Mouse (Mus musculus) left cerebral cortex, adult 8-10 months (tissue): ENCODE measurements around the gene Snai3. TPM values are rescaled to one million over a fixed set of nuclear protein-coding genes. Genes with fewer than 3 reads are reported as not detected.
A peak's percentile ranks its signal among the peaks of the same experiment; 100 is the strongest.

Experiments used
- DNase-seq, 2 experiments: peaks; one replicate each; pipeline ENCODE4 v3.0.0; 2022; ENCODE audit warnings: low spot score in 2 of 2
- microRNA-seq, 2 experiments: library from miRNA; unstranded; fragments of <30 nt; microRNA quantifications; one replicate each; pipeline ENCODE4 v1.2.0; 2022
- total RNA-seq, 4 experiments: library from RNA; stranded (reverse); gene quantifications; 2 replicates each; pipeline ENCODE4 v1.2.4; 2022

The Snai3 gene
- total RNA-seq, 4 experiments from 2014 or later = 0.59 to 0.80 (median 0.75) TPM

DNA sequence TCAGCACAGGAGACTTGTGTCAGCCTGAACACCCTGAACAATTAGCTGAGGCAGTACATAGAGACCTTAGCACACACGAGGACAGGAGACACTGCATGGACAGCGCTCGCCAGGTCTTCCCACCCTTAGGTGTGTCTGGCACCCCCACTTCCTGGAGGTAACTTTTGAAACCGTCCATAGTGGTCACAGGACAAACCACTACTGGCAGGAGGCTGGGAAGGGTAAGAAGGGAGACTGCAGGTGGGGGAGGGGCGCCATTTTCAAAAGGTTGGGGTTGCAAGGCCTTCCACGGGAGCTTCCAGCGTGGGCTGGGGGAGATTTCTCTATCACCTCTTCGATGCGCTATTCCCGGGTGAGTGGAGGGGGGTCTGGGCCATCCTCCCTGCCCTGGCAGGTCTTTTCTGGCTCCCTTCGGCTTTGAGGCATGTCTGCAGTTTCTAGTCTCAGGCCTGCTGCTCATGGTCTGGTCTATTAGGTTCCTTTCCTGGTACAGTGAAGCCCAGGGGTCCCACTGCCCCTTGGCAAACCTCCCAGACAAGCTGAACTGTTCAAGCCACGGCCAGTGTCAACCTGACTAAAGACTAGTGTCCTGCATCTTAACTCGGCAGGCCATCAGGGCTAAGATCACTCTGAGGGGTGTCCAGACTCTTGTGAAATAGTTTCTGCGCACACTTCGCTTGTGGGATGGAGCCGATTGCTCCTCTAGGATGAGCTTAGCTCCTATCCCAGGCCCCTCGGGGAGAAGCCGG, 28.7 kb downstream of the Snai3 start:
- DNase-seq = no peak

DNA sequence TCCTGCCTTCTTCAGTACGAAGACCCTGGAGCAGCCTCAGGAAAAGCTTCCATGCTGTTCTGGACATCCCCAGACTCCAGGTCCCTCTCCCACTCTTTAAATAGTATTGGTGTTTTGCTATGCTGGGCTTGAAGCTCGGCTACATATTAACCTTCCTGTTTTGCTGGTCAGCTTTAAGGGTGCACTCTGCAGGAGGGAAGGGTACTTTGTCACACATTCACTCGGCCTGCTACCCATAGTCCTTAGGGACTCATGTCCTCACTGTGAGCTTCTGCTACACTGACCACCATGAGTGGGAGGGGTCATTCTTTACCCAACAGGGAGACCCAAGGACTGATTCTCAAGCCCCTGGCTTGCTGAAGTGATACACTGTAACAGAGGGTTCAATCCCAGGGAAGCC, 29.9 kb downstream of the Snai3 start:
- DNase-seq = no peak

DNA sequence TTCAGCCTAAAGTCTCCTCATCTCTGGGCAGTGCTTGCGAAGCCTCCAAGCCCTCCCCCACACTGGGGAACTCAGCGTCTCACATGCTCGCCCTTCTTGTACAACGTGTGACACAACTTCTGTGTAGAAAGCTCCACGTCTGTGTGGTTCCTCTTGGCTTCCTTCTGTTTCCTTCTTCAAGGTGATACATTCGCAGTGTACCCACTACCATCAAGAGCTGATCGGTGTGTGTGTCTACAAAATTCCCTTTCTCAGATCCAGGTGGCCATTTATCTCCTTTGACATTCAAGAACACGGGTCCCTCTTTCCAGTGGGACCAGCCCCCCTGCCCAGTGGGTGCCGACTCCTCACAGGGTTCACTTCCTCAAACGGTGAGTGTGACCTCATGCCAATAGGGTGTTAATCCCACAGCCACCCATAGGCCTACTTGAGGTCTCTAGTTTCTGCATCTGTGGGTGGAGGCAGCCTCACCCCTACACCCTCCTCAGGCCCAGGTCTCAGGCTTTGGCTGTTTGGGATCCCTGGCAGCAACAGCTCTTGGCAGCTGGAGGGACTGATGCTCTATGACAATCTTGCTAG, 30.4 kb downstream of the Snai3 start:
- no peak for DNase-seq

DNA sequence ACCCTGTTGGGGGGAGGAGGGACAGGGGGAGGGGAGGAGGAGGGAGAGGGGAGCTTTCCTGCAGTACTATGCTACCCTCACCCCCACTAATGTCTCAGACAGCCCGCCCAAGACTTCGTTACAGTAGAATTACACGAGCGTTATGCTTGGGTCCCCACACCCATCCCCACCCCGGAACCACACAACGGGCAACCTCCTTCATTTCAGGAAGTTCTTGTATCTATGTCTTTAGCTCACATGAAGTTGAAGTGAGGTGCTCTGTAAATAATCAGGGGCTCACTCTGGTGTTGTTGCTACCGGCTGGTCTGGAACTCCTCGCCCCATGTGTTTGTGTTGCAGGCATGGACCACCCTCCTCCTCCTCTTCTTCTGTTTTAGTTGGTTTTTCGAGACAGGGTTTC, 32.4 kb downstream of the Snai3 start:
- DNase-seq = no peak

DNA sequence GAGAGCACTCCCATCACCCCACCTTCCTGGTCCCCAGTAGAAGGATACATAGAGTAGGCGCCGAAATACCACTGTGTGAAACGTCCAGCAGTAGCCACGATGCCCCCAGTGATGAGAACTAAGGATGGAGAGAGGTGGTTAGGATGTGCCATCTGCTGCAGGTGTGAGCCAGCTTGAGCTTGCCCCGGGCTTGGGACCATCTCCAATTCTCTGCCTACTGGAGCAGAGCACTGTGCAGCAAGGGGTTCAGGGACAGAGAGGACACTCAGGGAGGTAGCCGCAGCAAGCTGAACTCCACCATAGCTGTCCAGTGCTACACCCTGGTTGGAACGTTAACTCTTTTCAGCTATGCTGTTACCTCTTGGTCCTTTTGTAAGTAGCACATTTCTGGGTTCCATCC, 32.9 kb downstream of the Snai3 start:
- DNase-seq = no peak

DNA sequence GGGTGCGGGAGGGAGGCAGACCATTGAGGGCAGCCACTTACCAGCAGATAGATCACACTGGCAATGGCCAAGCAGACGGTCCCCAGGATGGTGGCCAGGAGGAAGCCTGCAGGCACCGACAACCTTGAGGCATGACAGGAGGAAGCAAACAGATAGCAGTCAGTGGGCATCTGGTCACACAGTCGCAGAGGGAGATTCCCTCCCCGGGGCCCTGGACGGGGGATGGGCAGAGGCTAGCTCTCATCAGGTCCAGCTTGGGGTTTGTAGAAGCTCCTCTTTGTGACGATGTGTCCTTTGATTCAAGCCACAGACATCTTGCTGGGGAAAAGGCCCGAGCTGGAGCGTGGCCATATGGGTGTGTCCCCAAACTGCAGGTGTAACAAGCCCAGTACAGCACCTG, 34.4 kb downstream of the Snai3 start:
- DNase-seq = no peak

DNA sequence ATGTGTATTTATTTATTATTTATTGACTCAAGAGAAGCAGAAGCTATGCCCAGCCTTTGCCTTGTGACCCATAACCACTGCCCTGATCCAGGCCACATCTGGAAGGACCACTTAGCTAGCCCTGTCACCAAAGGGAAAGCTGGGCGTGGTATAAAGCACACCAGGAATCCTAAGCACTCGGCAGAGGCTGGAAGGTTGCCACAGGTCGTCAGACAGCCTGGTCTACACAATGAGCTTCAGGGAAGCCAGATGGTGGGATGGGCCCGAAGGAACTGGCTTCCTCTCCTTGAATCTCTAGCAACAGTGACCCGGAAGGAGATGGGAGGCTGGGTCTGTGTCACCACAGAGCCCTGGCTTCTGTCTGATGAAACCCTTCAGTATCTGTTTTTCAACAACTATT, 36.9 kb downstream of the Snai3 start:
- no peak for DNase-seq

DNA sequence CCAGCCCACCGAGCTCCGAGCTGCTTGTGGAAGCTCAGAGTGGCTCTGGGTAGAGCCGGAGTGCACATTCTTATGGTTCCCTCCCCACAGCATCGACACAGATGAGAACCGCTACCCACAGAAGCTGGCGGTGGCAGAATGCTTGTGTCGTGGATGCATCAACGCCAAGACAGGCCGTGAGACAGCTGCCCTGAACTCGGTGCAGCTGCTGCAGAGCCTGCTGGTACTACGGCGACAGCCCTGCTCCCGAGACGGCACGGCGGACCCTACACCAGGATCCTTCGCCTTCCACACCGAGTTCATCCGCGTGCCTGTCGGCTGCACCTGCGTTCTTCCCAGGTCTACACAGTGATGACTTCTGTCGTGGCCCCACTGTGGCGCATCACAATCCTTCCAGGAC, 37.3 kb downstream of the Snai3 start:
- DNase-seq = no peak

DNA sequence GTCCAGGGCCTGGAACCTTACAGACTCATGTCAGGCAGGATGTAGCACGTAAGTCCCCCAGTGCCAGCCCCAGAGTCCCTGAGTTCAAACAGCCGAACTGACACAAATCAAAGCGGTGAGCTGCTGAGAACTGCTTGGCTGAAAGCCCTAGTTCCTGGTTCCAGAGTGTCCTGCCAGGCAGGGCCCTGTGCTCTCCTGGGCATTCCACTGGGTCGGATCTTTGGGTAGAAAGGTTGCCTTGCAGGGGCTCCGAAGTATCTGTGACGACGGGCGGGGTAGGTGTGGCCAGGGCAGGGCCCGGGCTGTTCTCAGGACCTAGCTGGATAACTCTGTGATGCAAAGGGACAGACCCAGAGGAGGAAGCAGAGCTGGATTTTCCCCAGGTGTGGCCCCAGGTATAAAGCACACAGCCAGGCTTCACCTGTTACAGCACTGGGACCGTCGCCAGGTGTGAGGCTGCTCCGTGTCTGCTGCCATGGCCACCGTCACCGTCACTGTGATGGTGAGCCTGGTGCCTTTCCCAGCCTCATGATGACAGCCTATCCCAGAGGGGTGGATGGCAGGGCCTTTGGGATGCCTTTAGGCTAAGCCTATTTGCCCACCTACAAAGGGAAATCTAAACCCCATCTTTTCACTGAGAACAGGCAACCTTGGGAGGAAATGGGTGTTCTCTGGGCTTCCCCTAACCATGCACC, 39.0 kb downstream of the Snai3 start, which contains the start of gene Il17c:
Gene Il17c, plus strand, starts transcription at position 645 of the 695 bp plus-strand sequence.
- no peak for DNase-seq

DNA sequence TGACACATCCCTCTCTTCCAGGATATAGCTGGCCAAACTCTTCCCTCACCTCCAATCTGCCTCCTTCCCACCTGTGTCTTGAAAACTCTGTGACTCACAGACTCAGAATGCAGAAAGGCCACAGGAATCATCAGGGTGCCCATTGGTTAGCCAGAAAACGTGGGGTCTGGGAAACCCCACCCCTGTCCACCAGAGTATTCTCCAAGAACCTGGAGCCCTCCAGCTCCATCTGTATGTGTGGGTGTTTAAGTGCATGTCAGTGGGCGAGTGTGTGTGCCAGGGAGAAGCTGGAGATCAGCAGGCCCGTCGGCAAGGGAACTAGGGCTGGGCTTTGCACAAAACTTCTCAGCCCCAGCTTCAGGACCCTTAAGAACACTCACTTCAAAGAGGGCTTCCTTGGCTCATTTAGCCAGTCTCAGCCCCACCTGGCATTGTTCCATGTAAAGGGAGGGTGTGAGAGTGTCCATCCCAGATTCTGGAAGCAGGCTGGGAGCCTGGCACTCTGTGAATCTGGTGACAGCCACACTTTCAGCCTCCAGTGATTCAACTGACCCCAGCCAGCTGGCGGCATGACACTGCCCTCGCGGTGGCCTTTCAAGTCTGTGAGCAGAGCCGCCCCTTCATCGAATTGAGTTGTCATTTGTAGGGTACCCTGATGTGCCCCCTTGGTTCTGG, 40.5 kb downstream of the Snai3 start:
- DNase-seq = peak; percentile 25 to 70

DNA sequence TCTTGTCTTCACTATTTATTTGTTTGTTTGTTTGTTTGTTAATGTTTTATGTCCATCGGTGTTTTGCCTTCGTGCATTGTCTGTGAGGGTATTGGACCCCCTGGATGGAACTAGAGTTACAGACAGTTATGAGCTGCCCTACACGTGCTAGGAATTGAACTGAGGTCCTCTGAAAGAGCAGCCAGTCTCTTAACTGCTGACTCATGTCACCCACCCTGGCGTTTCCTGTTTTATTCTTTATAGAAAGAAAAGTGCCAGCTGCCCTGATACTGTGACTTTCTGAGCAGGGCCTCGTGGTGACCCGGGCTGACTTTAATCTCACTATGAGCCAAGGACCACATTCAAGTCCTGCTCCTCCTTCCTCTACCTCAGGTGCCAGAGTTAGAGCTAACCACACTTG, 45.0 kb downstream of the Snai3 start:
- DNase-seq = no peak

DNA sequence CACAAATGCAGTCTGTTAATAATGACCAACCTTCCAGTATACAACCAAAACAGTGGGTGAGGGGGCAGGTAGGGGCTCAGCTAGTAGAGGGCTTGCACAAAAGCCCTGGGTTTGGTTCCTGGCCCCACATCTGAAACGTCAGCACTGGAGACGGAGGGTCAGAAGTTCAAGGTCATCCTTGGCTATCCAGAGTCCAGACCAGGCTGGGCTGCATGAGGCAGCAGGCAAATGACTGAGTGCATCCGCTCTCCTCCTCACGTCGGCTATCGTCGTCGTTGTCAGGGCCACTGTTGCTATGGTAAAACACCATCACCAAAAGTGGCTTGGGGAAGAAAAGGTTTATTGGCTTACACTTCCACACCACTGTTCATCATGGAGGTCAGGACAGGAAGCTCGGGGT, 46.2 kb downstream of the Snai3 start:
- DNase-seq = no peak

DNA sequence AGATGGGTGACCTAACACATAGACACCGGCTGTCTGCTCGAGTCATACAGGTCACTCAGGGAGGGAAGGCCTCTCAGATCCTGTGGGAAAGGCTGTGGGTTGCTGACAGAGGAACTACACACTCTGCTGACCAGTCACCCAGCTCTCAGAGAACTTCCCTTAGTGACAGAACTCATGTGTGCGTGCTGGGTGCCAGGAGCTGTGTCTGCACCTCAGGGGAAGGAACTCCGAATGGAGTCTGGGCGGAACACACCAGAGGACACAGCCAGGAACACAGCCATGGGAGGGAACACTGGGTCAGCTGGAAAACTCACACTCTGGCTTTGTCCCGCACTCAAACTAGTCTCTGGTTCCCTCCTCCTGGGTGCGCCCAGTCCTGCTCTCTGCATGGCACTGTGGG, 52.9 kb downstream of the Snai3 start:
- no peak for DNase-seq

DNA sequence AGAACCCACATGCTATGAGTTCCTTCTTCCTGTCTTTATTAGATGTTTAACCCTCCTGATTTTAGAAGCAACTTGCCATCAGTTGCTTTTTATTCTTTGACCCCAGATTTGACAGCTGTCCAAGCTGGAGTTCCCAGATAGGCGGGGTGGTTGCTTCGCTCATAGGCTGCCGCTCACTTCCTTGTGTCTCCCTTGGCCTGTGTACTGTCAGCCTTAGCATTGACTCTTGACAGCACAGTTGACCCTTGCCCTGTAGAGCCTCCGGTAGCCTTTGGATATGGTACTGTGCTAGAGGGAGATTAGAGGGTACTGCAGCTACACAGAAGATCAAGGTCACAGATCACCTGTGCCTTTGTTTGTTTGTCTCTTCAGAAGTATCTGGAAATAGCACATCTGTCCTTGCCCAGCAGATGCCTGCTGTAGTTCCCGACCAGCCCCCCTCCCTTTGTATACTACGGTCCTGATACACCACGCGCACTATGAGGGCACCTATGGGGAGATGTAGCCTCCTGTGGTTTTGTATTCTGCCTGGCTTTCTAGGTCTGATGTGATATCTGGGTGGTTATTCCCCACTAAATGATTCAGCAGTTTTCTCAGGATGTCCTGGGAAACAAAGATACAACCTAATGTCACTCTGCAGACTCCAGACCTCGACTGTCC, 55.3 kb downstream of the Snai3 start:
- no peak for DNase-seq

Small RNA genes within 50 kb of the gene (microRNA-seq; reads per million reads assigned to microRNA genes)
- gene Gm24366 = 0 reads per million in 2 experiments

Other genes starting within 250 kb of the Snai3 start
- gene Zfpm1, start 178.6 kb downstream of the Snai3 start, total RNA-seq = 10 to 100 TPM; 38.9 to 50.1 (median 44.4) TPM
- gene Trhr2, start 100.0 kb downstream of the Snai3 start, total RNA-seq = 10 to 100 TPM in 3 of 4 experiments, 1 to 10 TPM in 1; 8.6 to 11.3 (median 10.8) TPM
- 10 to 100 TPM; 38.8 to 41.1 (median 40.4) TPM for gene Zc3h18, start 84.1 kb downstream of the Snai3 start, total RNA-seq
- gene Il17c, start 38.7 kb downstream of the Snai3 start, total RNA-seq = not detected
- gene Cyba, start 27.8 kb downstream of the Snai3 start, total RNA-seq = 10 to 100 TPM in 3 of 4 experiments, 1 to 10 TPM in 1; 9.7 to 38.7 (median 16.8) TPM
- gene Mvd, start 17.3 kb downstream of the Snai3 start, total RNA-seq = 10 to 100 TPM; 22.5 to 32.0 (median 29.1) TPM
- 10 to 100 TPM; 33.2 to 39.7 (median 37.7) TPM for gene Rnf166, start 15.3 kb upstream of the Snai3 start, total RNA-seq
- 10 to 100 TPM; 21.3 to 27.5 (median 22.6) TPM for gene Ctu2, start 15.4 kb upstream of the Snai3 start, total RNA-seq
- gene Piezo1, start 90.6 kb upstream of the Snai3 start, total RNA-seq = 1 to 10 TPM; 5.6 to 6.7 (median 6.1) TPM
- gene Cdt1, start 107.3 kb upstream of the Snai3 start, total RNA-seq = 1 to 10 TPM; 4.1 to 5.0 (median 4.4) TPM
- gene Aprt, start 116.2 kb upstream of the Snai3 start, total RNA-seq = 10 to 100 TPM; 52.8 to 60.2 (median 57.6) TPM
- gene Galns, start 150.7 kb upstream of the Snai3 start, total RNA-seq = 10 to 100 TPM in 3 of 4 experiments, 1 to 10 TPM in 1; 9.3 to 11.5 (median 10.9) TPM
- gene Trappc2l, start 150.9 kb upstream of the Snai3 start, total RNA-seq = 10 to 100 TPM; 73.8 to 84.5 (median 76.0) TPM
- not detected for gene Pabpn1l, start 162.0 kb upstream of the Snai3 start, total RNA-seq
- gene Cbfa2t3, start 238.4 kb upstream of the Snai3 start, total RNA-seq = 10 to 100 TPM; 21.6 to 26.5 (median 24.1) TPM